Mouse (Mus musculus): ENCODE measurements around the gene Eln. TPM values are rescaled to one million over a fixed set of nuclear protein-coding genes. Genes with fewer than 3 reads are reported as not detected.

Gene Eln
- polyA plus RNA-seq (2015; fragmentation: Nextera tagmentation; extraction: Ambion mirVana): 10.0 and 12.1 TPM in 2 replicates

DNA sequence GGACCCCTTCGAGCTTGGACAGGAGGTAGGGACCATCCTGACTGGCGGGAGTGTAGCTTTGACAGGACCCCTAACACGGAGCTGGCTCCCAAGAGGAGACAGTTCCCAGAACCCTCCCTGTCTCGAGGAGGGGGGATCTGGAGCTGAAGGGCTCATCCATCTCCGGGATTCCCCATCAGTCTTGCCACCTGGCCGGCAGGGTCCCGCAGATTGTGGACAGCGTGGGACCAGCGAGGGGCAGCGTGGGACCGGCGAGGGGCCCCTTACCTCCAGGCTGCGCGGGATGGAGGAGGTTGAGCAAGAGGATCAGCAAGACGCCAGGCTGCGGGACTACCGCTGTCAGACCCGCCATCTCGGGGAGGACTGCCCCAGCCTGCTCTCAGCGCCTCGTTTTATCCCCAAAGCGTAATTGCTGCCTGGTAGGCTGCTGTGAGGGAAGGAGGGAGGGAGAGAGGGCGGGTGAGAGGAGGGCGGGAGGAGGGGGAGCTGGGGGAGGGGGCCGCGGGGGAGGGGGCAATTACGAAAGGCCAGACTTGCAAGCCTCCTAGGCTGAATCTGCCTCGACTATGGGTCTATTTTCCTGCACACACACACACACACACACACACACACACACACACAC is at the start of gene Eln:
Eln (minus strand) TSS at position 434 of the 622 bp plus-strand sequence.
- Histone ChIP-seq H3K36me3 (ENCODE audit: control insufficient read depth, insufficient read depth, low read length) (no peaks in the 10 kb centered on the region), H3K27me3 (ENCODE audit: control insufficient read depth, insufficient read depth, low read depth, low read length) (no peaks in the 10 kb centered on the region), H3K4me2 (ENCODE audit: low read length) (peak within 1 kb of the TSS; percentile 90), H3K9ac (ENCODE audit: low read depth, low read length) (peak within 1 kb of the TSS; percentile 76), H3K4me1 (ENCODE audit: control insufficient read depth, insufficient read depth, low read length) (peaks cover 17% of the 10 kb centered on the region), H3K27ac (ENCODE audit: low read length) (peak within 1 kb of the TSS; percentile 42; the same call in 1 of the 2 replicates), H3K4me3 (ENCODE audit: low read depth, low read length) (peak within 1 kb of the TSS; percentile 49), H3K9me3 (replicated peaks; ENCODE audit: control insufficient read depth, low read length, poor library complexity, severe bottlenecking) (no peaks in the 10 kb centered on the region)
- peak; percentile 75 for ATAC-seq
- under 1% methylated on average over 21 of the region's 28 CpGs for WGBS

GRCm38 (mm10) chr5:134790080-134790995 is 43.2 kb upstream of the Eln start:
- H3K9me3 ChIP-seq (replicated peaks; ENCODE audit: control insufficient read depth, low read length, poor library complexity, severe bottlenecking): no peaks in the 10 kb centered on the region
- H3K27me3 ChIP-seq (ENCODE audit: control insufficient read depth, insufficient read depth, low read depth, low read length): no peaks in the 10 kb centered on the region
- ATAC-seq: no peak
- no peak overlapping the region for H3K9ac ChIP-seq (ENCODE audit: low read depth, low read length)
- H3K27ac ChIP-seq (ENCODE audit: low read length): no peak overlapping the region
- no peaks in the 10 kb centered on the region for H3K36me3 ChIP-seq (ENCODE audit: control insufficient read depth, insufficient read depth, low read length)
- 90% methylated on average over 15 of the region's 15 CpGs for WGBS
- no peak overlapping the region for H3K4me3 ChIP-seq (ENCODE audit: low read depth, low read length)
- peaks cover 4% of the 10 kb centered on the region; the same call in 1 of the 2 replicates for H3K4me1 ChIP-seq (ENCODE audit: control insufficient read depth, insufficient read depth, low read length)
- no peak overlapping the region for H3K4me2 ChIP-seq (ENCODE audit: low read length)

DNA sequence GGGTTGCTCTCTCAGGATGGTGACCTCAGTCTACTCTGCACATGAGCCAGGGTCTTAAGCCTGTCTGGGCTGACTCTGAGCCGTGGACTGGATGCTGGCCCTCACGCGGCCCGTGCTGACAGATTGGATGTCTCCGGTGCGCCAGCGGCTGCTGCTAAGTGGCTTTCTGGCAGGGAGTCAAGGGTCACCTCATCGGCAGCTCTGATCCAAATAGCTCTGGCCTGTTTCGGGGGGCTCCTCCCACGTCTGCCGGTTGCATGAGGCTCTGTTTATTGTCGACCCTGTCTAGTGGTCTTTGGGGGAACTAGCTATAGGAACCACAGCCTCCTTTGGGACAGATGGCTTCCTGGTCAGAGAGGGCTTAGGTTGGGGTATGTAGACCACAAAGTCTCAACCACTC is 41.1 kb upstream of the Eln start:
- no peak overlapping the region for H3K4me2 ChIP-seq (ENCODE audit: low read length)
- H3K27me3 ChIP-seq (ENCODE audit: control insufficient read depth, insufficient read depth, low read depth, low read length): no peaks in the 10 kb centered on the region
- no peak overlapping the region for H3K9ac ChIP-seq (ENCODE audit: low read depth, low read length)
- H3K4me3 ChIP-seq (ENCODE audit: low read depth, low read length): no peak overlapping the region
- no peak overlapping the region for H3K27ac ChIP-seq (ENCODE audit: low read length)
- H3K4me1 ChIP-seq (ENCODE audit: control insufficient read depth, insufficient read depth, low read length): peaks cover 4% of the 10 kb centered on the region; the same call in 1 of the 2 replicates
- H3K9me3 ChIP-seq (replicated peaks; ENCODE audit: control insufficient read depth, low read length, poor library complexity, severe bottlenecking): no peaks in the 10 kb centered on the region
- H3K36me3 ChIP-seq (ENCODE audit: control insufficient read depth, insufficient read depth, low read length): no peaks in the 10 kb centered on the region
- whole genome bisulfite sequencing: 67% methylated on average over 12 of the region's 12 CpGs
- no peak for ATAC-seq

GRCm38 (mm10) chr5:134785691-134786371 is 38.7 kb upstream of the Eln start:
- H3K36me3 ChIP-seq (ENCODE audit: control insufficient read depth, insufficient read depth, low read length): no peaks in the 10 kb centered on the region
- H3K9ac ChIP-seq (ENCODE audit: low read depth, low read length): peak overlapping the region; percentile 47
- H3K27me3 ChIP-seq (ENCODE audit: control insufficient read depth, insufficient read depth, low read depth, low read length): no peaks in the 10 kb centered on the region
- ATAC-seq: peak; percentile 60; the same call in 1 of the 2 replicates
- peak overlapping the region; percentile 33; the same call in 1 of the 2 replicates for H3K4me2 ChIP-seq (ENCODE audit: low read length)
- peaks cover 4% of the 10 kb centered on the region; the same call in 1 of the 2 replicates for H3K4me1 ChIP-seq (ENCODE audit: control insufficient read depth, insufficient read depth, low read length)
- H3K27ac ChIP-seq (ENCODE audit: low read length): peak overlapping the region; percentile 0; the same call in 1 of the 2 replicates
- no peaks in the 10 kb centered on the region for H3K9me3 ChIP-seq (replicated peaks; ENCODE audit: control insufficient read depth, low read length, poor library complexity, severe bottlenecking)
- H3K4me3 ChIP-seq (ENCODE audit: low read depth, low read length): no peak overlapping the region
- 15% methylated on average over 25 of the region's 25 CpGs for WGBS

DNA sequence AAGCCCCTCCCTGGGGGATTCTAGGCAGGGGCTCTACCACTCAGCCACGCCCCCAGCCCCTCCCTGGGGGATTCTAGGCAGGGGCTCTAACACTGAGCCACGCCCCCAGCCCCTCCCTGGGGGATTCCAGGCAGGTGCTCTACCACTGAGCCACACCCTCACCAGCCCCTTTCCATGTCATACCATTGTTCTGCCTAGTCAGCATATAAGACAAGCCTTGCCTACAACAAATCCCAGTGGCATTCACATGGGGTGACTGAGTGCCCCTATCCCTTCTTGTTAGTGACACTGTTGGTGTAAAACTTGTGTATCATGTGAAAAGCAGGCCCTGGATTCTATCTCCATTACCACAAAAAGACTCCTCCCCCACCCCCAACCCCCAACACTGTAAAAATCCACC is 36.7 kb upstream of the Eln start:
- H3K4me3 ChIP-seq (ENCODE audit: low read depth, low read length): no peak overlapping the region
- no peak overlapping the region for H3K9ac ChIP-seq (ENCODE audit: low read depth, low read length)
- no peak overlapping the region for H3K4me2 ChIP-seq (ENCODE audit: low read length)
- no peak overlapping the region for H3K27ac ChIP-seq (ENCODE audit: low read length)
- H3K36me3 ChIP-seq (ENCODE audit: control insufficient read depth, insufficient read depth, low read length): no peaks in the 10 kb centered on the region
- no peaks in the 10 kb centered on the region for H3K27me3 ChIP-seq (ENCODE audit: control insufficient read depth, insufficient read depth, low read depth, low read length)
- 81% methylated on average over 2 of the region's 2 CpGs for WGBS
- H3K4me1 ChIP-seq (ENCODE audit: control insufficient read depth, insufficient read depth, low read length): peaks cover 4% of the 10 kb centered on the region; the same call in 1 of the 2 replicates
- no peak for ATAC-seq
- H3K9me3 ChIP-seq (replicated peaks; ENCODE audit: control insufficient read depth, low read length, poor library complexity, severe bottlenecking): no peaks in the 10 kb centered on the region

- no peak overlapping the region for H3K27ac ChIP-seq (ENCODE audit: low read length)
- no peak overlapping the region for H3K4me3 ChIP-seq (ENCODE audit: low read depth, low read length)
- H3K9ac ChIP-seq (ENCODE audit: low read depth, low read length): no peak overlapping the region
- no peak overlapping the region for H3K4me2 ChIP-seq (ENCODE audit: low read length)
- ATAC-seq: no peak
- no peaks in the 10 kb centered on the region for H3K27me3 ChIP-seq (ENCODE audit: control insufficient read depth, insufficient read depth, low read depth, low read length)
- H3K9me3 ChIP-seq (replicated peaks; ENCODE audit: control insufficient read depth, low read length, poor library complexity, severe bottlenecking): no peaks in the 10 kb centered on the region
- peaks cover 1% of the 10 kb centered on the region; the same call in 1 of the 2 replicates for H3K4me1 ChIP-seq (ENCODE audit: control insufficient read depth, insufficient read depth, low read length)
- no peaks in the 10 kb centered on the region for H3K36me3 ChIP-seq (ENCODE audit: control insufficient read depth, insufficient read depth, low read length)
Observed at GRCm38 (mm10) chr5:134780963-134781362, 33.8 kb upstream of the Eln start.

- 76% methylated on average over 2 of the region's 2 CpGs for WGBS
- no peak overlapping the region for H3K4me2 ChIP-seq (ENCODE audit: low read length)
Observed at GRCm38 (mm10) chr5:134780146-134780545, 33.0 kb upstream of the Eln start.

DNA sequence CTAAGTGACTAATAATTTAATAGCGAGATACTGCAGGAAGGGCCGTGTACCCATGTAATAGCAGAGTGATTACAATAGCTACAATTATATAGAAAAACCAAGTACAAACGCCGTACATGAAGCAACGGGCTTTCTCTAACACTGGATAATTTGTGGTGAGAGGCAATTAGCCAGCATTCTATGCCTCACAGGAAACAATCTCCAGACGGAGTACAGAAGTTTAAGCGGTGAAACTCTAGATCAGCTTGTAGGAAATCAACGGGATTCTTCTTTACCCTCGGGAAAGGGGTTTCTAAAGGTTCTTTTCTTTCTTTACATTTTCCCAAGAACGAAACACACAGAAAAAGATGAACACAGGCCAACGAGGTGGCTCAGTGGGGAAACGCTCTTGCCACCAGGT is 29.4 kb upstream of the Eln start:
- Histone ChIP-seq H3K27ac (ENCODE audit: low read length) (no peak overlapping the region), H3K4me2 (ENCODE audit: low read length) (no peak overlapping the region), H3K9me3 (replicated peaks; ENCODE audit: control insufficient read depth, low read length, poor library complexity, severe bottlenecking) (no peaks in the 10 kb centered on the region), H3K27me3 (ENCODE audit: control insufficient read depth, insufficient read depth, low read depth, low read length) (no peaks in the 10 kb centered on the region), H3K4me3 (ENCODE audit: low read depth, low read length) (no peak overlapping the region), H3K36me3 (ENCODE audit: control insufficient read depth, insufficient read depth, low read length) (no peaks in the 10 kb centered on the region), H3K4me1 (ENCODE audit: control insufficient read depth, insufficient read depth, low read length) (no peaks in the 10 kb centered on the region), H3K9ac (ENCODE audit: low read depth, low read length) (no peak overlapping the region)
- 80% methylated on average over 12 of the region's 12 CpGs for WGBS
- no peak for ATAC-seq

More at GRCm38 (mm10) chr5:134780146-134780545, 33.0 kb upstream of the Eln start:
- Histone ChIP-seq H3K4me3 (ENCODE audit: low read depth, low read length) (no peak overlapping the region), H3K9ac (ENCODE audit: low read depth, low read length) (no peak overlapping the region), H3K9me3 (replicated peaks; ENCODE audit: control insufficient read depth, low read length, poor library complexity, severe bottlenecking) (no peaks in the 10 kb centered on the region), H3K4me1 (ENCODE audit: control insufficient read depth, insufficient read depth, low read length) (no peaks in the 10 kb centered on the region), H3K27me3 (ENCODE audit: control insufficient read depth, insufficient read depth, low read depth, low read length) (no peaks in the 10 kb centered on the region), H3K27ac (ENCODE audit: low read length) (no peak overlapping the region), H3K36me3 (ENCODE audit: control insufficient read depth, insufficient read depth, low read length) (no peaks in the 10 kb centered on the region)
- no peak for ATAC-seq
